ENCODE assay signal across 7 mouse cellular contexts in the genomic region with DNA sequence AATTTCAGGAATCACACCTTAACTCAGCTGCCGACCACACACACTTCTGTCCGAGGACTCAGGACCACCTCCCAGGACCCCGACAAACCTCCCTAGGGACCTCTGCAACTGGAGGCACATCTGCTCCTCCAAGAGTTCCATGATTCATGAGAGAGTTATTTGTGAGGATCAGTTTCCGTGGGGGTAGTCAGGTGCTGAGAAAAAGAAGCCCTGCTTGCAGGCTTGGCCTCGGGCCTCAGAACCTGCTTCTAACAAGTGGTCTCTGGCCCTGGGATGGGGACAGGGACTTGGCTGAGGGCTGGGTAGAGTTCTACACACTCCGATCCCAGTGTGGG.
DNase-seq lines count a peak whose midpoint lies in the region; ATAC-seq and TF ChIP-seq lines count a peak whose summit lies in the region.

No protein-coding gene starts in this region.

- H3ac ChIP-seq in myocyte (ENCODE audit: control insufficient read depth, insufficient read length), result no peak overlapping the region

- peaks cover 34% of the 10 kb centered on the region for H3K4me1 ChIP-seq in embryonic facial prominence, embryonic 14.5 days (ENCODE audit: control insufficient read depth, insufficient read depth, low read length)
- peaks cover 34% of the 10 kb centered on the region for H3K4me1 ChIP-seq in intestine, embryonic 14.5 days (replicated peaks; ENCODE audit: control insufficient read depth, insufficient read depth, low read length)

- ATAC-seq in embryonic facial prominence, embryonic 14.5 days (ENCODE audit: low read depth), result no peak
- ATAC-seq in intestine, embryonic 14.5 days (replicated peaks; ENCODE audit: low FRiP score, low TSS enrichment, low read depth), result no peak; the same call in 1 of the 2 replicates

- 46% methylated on average over 6 of the region's 6 CpGs for WGBS in embryonic facial prominence, embryonic 14.5 days
- WGBS in intestine, embryonic 14.5 days, result 54% methylated on average over 6 of the region's 6 CpGs

- no peaks in the 10 kb centered on the region for H3K79me2 ChIP-seq in myocyte (ENCODE audit: control insufficient read depth, insufficient read depth)

- H3K9me3 ChIP-seq in embryonic facial prominence, embryonic 14.5 days (ENCODE audit: control insufficient read depth, low read length), result no peaks in the 10 kb centered on the region
- H3K9me3 ChIP-seq in intestine, embryonic 14.5 days (ENCODE audit: control insufficient read depth, low read length), result no peaks in the 10 kb centered on the region

- no peak for DNase-seq in layer of hippocampus, adult 2 months (ENCODE audit: low spot score in 2 of 2)
- no peak for DNase-seq in layer of hippocampus, postnatal 10 days (ENCODE audit: low spot score in 2 of 2)
- DNase-seq in embryonic facial prominence, embryonic 14.5 days (ENCODE audit: low spot score), result peak; percentile 53
- no peak for DNase-seq in intestine, embryonic 14.5 days (ENCODE audit: low spot score)
- DNase-seq in adrenal gland, postnatal 36 days, result no peak
- DNase-seq in embryo, embryonic 11 days, result no peak

- TF ChIP-seq POLR2A in myocyte (IDR thresholded peaks at IDR 0.05; ENCODE audit: insufficient read length, low read depth), result no peak

- no peak for TF ChIP-seq CTCF in layer of hippocampus, adult 2 months (conservative IDR thresholded peaks at IDR 0.05)

- peak overlapping the region; percentile 86 for H3K4me2 ChIP-seq in embryonic facial prominence, embryonic 14.5 days (ENCODE audit: low read depth, low read length)
- peak overlapping the region; percentile 79 for H3K4me2 ChIP-seq in intestine, embryonic 14.5 days (ENCODE audit: low read length)
- H3K4me2 ChIP-seq in myocyte (ENCODE audit: low read depth), result peak overlapping the region; percentile 84

- no peak overlapping the region; the same call in 1 of the 2 replicates for H3K4me3 ChIP-seq in layer of hippocampus, adult 2 months
- H3K4me3 ChIP-seq in embryonic facial prominence, embryonic 14.5 days (ENCODE audit: low read depth, low read length), result peak overlapping the region; percentile 48; the same call in 1 of the 2 replicates
- no peak overlapping the region for H3K4me3 ChIP-seq in intestine, embryonic 14.5 days (ENCODE audit: low read depth, low read length)
- H3K4me3 ChIP-seq in myocyte, result no peak overlapping the region

- peak overlapping the region; percentile 88; the same call in 1 of the 2 replicates for H3K27ac ChIP-seq in layer of hippocampus, adult 2 months
- peak overlapping the region; percentile 90 for H3K27ac ChIP-seq in embryonic facial prominence, embryonic 14.5 days (replicated peaks; ENCODE audit: low read depth, low read length)
- H3K27ac ChIP-seq in intestine, embryonic 14.5 days (ENCODE audit: low read depth), result peak overlapping the region; percentile 80

- peak overlapping the region; percentile 81 for H3K9ac ChIP-seq in embryonic facial prominence, embryonic 14.5 days (ENCODE audit: low read depth, low read length)
- H3K9ac ChIP-seq in intestine, embryonic 14.5 days (ENCODE audit: low read length), result peak overlapping the region; percentile 68

- H3K27me3 ChIP-seq in embryonic facial prominence, embryonic 14.5 days (replicated peaks; ENCODE audit: control insufficient read depth, insufficient read depth, low read length), result no peaks in the 10 kb centered on the region
- H3K27me3 ChIP-seq in intestine, embryonic 14.5 days (replicated peaks; ENCODE audit: control insufficient read depth, insufficient read depth, low read length), result no peaks in the 10 kb centered on the region
- H3K27me3 ChIP-seq in myocyte (ENCODE audit: control insufficient read depth, insufficient read depth, insufficient read length), result no peaks in the 10 kb centered on the region

- peaks cover 12% of the 10 kb centered on the region for H3K36me3 ChIP-seq in embryonic facial prominence, embryonic 14.5 days (ENCODE audit: control insufficient read depth, insufficient read depth, low read length)
- H3K36me3 ChIP-seq in intestine, embryonic 14.5 days (ENCODE audit: control insufficient read depth, insufficient read depth, low read length), result peaks cover 5% of the 10 kb centered on the region
- H3K36me3 ChIP-seq in myocyte (ENCODE audit: control insufficient read depth, insufficient read depth), result no peaks in the 10 kb centered on the region

TF ChIP-seq in myocyte, 11 proteins besides CTCF, POLR2A, EP300 and RAD21:
- no peak for TF ChIP-seq MAX (IDR thresholded peaks at IDR 0.05; ENCODE audit: low read depth)
- peak in 1 of 3 experiments; percentile 21 for TF ChIP-seq MYOD1 (IDR thresholded peaks at IDR 0.05; ENCODE audit: control insufficient read depth in 1 of 3, insufficient read length in 2 of 3, low read depth in 2 of 3)
- no peak for TF ChIP-seq POLR2AphosphoS2 (IDR thresholded peaks at IDR 0.05; ENCODE audit: insufficient read length, low read depth)
